Mouse (Mus musculus): ENCODE results near the gene Thap4. TPM values are rescaled to one million over a fixed set of nuclear protein-coding genes. Genes with fewer than 3 reads are reported as not detected.
A peak's percentile ranks its signal among the peaks of the same experiment; 100 is the strongest.

The Thap4 gene
- total and polyA plus RNA-seq, 2 experiments from 2014 or later = 57.1 to 63.3 TPM

- H3K27ac ChIP-seq (ENCODE audit: low read depth, low read length) = peak overlapping the region; percentile 82
- DNase-seq (ENCODE audit: low spot score) = peak; percentile 7
- ATAC-seq (ENCODE audit: low FRiP score) = peak; percentile 40
- H3K4me3 ChIP-seq (ENCODE audit: low read depth, low read length) = peak overlapping the region; percentile 87
- no peaks in the 10 kb centered on the region for H3K27me3 ChIP-seq (ENCODE audit: insufficient read depth, low read length)
- peaks cover 3% of the 10 kb centered on the region; the same call in 1 of the 2 replicates for H3K4me1 ChIP-seq (ENCODE audit: insufficient read depth, low read length)
- peak overlapping the region; percentile 88 for H3K9ac ChIP-seq (replicated peaks; ENCODE audit: low read length, poor library complexity, severe bottlenecking)
- H3K9me3 ChIP-seq (ENCODE audit: low read length) = no peaks in the 10 kb centered on the region
- peak overlapping the region; percentile 90 for H3K4me2 ChIP-seq (ENCODE audit: low read depth, low read length, poor library complexity, severe bottlenecking)
- peaks cover 14% of the 10 kb centered on the region for H3K36me3 ChIP-seq (ENCODE audit: insufficient read depth, low read length)
- 1% methylated on average over 58 of the region's 59 CpGs for WGBS
- no peak for TF ChIP-seq CTCF (IDR thresholded peaks at IDR 0.05)
These were observed 622 bp downstream of the Thap4 start for GRCm38 (mm10) chr1:93753911-93754572.

GRCm38 (mm10) chr1:93751290-93751689, 3.4 kb downstream of the Thap4 start, which contains the start of gene Atg4b:
Gene Atg4b, plus strand, starts transcription at chr1:93751500.
- H3K4me1 ChIP-seq (ENCODE audit: insufficient read depth, low read length) = peaks cover 3% of the 10 kb centered on the region; the same call in 1 of the 2 replicates
- no peaks in the 10 kb centered on the region for H3K9me3 ChIP-seq (ENCODE audit: low read length)
- no peak within 1 kb of the TSS for H3K9ac ChIP-seq (replicated peaks; ENCODE audit: low read length, poor library complexity, severe bottlenecking)
- TF ChIP-seq CTCF (IDR thresholded peaks at IDR 0.05) = no peak
- 78% methylated on average over 6 of the region's 6 CpGs for WGBS
- no peaks in the 10 kb centered on the region for H3K27me3 ChIP-seq (ENCODE audit: insufficient read depth, low read length)
- no peak within 1 kb of the TSS for H3K4me3 ChIP-seq (ENCODE audit: low read depth, low read length)
- no peak for DNase-seq (ENCODE audit: low spot score)
- no peak for ATAC-seq (ENCODE audit: low FRiP score)
- H3K27ac ChIP-seq (ENCODE audit: low read depth, low read length) = no peak within 1 kb of the TSS
- H3K4me2 ChIP-seq (ENCODE audit: low read depth, low read length, poor library complexity, severe bottlenecking) = no peak within 1 kb of the TSS
- H3K36me3 ChIP-seq (ENCODE audit: insufficient read depth, low read length) = peaks cover 19% of the 10 kb centered on the region

- Histone ChIP-seq H3K27ac (ENCODE audit: low read depth, low read length) (no peak overlapping the region), H3K36me3 (ENCODE audit: insufficient read depth, low read length) (peaks cover 21% of the 10 kb centered on the region), H3K4me1 (ENCODE audit: insufficient read depth, low read length) (peaks cover 3% of the 10 kb centered on the region; the same call in 1 of the 2 replicates), H3K9me3 (ENCODE audit: low read length) (no peaks in the 10 kb centered on the region), H3K4me2 (ENCODE audit: low read depth, low read length, poor library complexity, severe bottlenecking) (no peak overlapping the region), H3K9ac (replicated peaks; ENCODE audit: low read length, poor library complexity, severe bottlenecking) (no peak overlapping the region), H3K4me3 (ENCODE audit: low read depth, low read length) (no peak overlapping the region), H3K27me3 (ENCODE audit: insufficient read depth, low read length) (no peaks in the 10 kb centered on the region)
- ATAC-seq (ENCODE audit: low FRiP score) (no peak), DNase-seq (ENCODE audit: low spot score) (no peak)
- WGBS = 89% methylated on average over 1 of the region's 1 CpGs
- no peak for TF ChIP-seq CTCF (IDR thresholded peaks at IDR 0.05)
These were observed 6.1 kb downstream of the Thap4 start for GRCm38 (mm10) chr1:93748539-93748938.

GRCm38 (mm10) chr1:93746179-93746578, 8.5 kb downstream of the Thap4 start:
- no peak for TF ChIP-seq CTCF (IDR thresholded peaks at IDR 0.05)
- Histone ChIP-seq H3K4me2 (ENCODE audit: low read depth, low read length, poor library complexity, severe bottlenecking) (no peak overlapping the region), H3K4me3 (ENCODE audit: low read depth, low read length) (no peak overlapping the region), H3K27me3 (ENCODE audit: insufficient read depth, low read length) (no peaks in the 10 kb centered on the region), H3K9me3 (ENCODE audit: low read length) (no peaks in the 10 kb centered on the region), H3K27ac (ENCODE audit: low read depth, low read length) (no peak overlapping the region), H3K9ac (replicated peaks; ENCODE audit: low read length, poor library complexity, severe bottlenecking) (no peak overlapping the region), H3K36me3 (ENCODE audit: insufficient read depth, low read length) (peaks cover 21% of the 10 kb centered on the region), H3K4me1 (ENCODE audit: insufficient read depth, low read length) (no peaks in the 10 kb centered on the region)
- WGBS = 92% methylated on average over 5 of the region's 5 CpGs
- no peak for DNase-seq (ENCODE audit: low spot score)
- no peak for ATAC-seq (ENCODE audit: low FRiP score)

- H3K36me3 ChIP-seq (ENCODE audit: insufficient read depth, low read length) = 0 out of 2 replicates have a peak, but pooled peaks cover 2% of the 10 kb centered on the region
These were observed 11.8 kb downstream of the Thap4 start for GRCm38 (mm10) chr1:93742910-93743309.

GRCm38 (mm10) chr1:93741987-93742386, 12.7 kb downstream of the Thap4 start:
- no peaks in the 10 kb centered on the region for H3K27me3 ChIP-seq (ENCODE audit: insufficient read depth, low read length)
- ATAC-seq (ENCODE audit: low FRiP score) (no peak), DNase-seq (ENCODE audit: low spot score) (no peak)
- no peak for TF ChIP-seq CTCF (IDR thresholded peaks at IDR 0.05)
- H3K4me2 ChIP-seq (ENCODE audit: low read depth, low read length, poor library complexity, severe bottlenecking) = no peak overlapping the region
- no peaks in the 10 kb centered on the region for H3K4me1 ChIP-seq (ENCODE audit: insufficient read depth, low read length)
- no peak overlapping the region for H3K9ac ChIP-seq (replicated peaks; ENCODE audit: low read length, poor library complexity, severe bottlenecking)
- H3K4me3 ChIP-seq (ENCODE audit: low read depth, low read length) = no peak overlapping the region
- 0 out of 2 replicates have a peak, but pooled peaks cover 2% of the 10 kb centered on the region for H3K36me3 ChIP-seq (ENCODE audit: insufficient read depth, low read length)
- no peak overlapping the region for H3K27ac ChIP-seq (ENCODE audit: low read depth, low read length)
- no peaks in the 10 kb centered on the region for H3K9me3 ChIP-seq (ENCODE audit: low read length)
- WGBS = 90% methylated on average over 4 of the region's 4 CpGs

More at GRCm38 (mm10) chr1:93742910-93743309, 11.8 kb downstream of the Thap4 start:
- DNase-seq (ENCODE audit: low spot score) (no peak), ATAC-seq (ENCODE audit: low FRiP score) (no peak)
- no peaks in the 10 kb centered on the region for H3K4me1 ChIP-seq (ENCODE audit: insufficient read depth, low read length)
- no peak overlapping the region for H3K9ac ChIP-seq (replicated peaks; ENCODE audit: low read length, poor library complexity, severe bottlenecking)
- H3K4me2 ChIP-seq (ENCODE audit: low read depth, low read length, poor library complexity, severe bottlenecking) = no peak overlapping the region
- H3K9me3 ChIP-seq (ENCODE audit: low read length) = no peaks in the 10 kb centered on the region
- H3K27me3 ChIP-seq (ENCODE audit: insufficient read depth, low read length) = no peaks in the 10 kb centered on the region
- TF ChIP-seq CTCF (IDR thresholded peaks at IDR 0.05) = peak; percentile 34; the same call in 1 of the 2 replicates
- no peak overlapping the region for H3K27ac ChIP-seq (ENCODE audit: low read depth, low read length)
- H3K4me3 ChIP-seq (ENCODE audit: low read depth, low read length) = no peak overlapping the region
